12 mouse cellular contexts compared by ENCODE assay signal in the genomic region with DNA sequence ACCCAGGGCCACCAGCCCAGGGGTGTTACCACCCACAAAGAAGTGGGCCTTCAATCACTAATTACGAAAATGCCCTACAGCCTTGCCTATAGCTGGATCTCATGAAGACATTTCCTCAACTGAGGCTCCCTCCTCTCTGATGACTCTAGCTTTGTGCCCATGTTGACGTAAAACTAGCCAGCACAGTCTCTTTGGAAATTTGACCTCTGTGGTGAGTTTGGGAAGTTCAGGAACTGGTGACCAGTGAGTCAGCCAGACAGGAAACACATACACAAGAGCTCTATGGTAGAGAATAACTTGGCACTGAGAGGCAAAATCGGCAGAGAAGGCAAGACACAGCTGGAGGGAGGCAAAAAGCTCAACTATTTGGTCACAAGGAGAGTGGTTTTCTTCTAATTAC. TPM values are rescaled to one million over a fixed set of nuclear protein-coding genes. Genes with fewer than 3 reads are reported as not detected.
DNase-seq lines count a peak whose midpoint lies in the region; ATAC-seq lines count a peak whose summit lies in the region.
"Had no signal": no experiment of that assay in that cellular context is flagged by ENCODE, and none has a peak within 500 bp of the region (broad histone marks: within the 10 kb centered on the region; RNA-seq: fewer than 3 reads in every experiment).

No protein-coding gene starts in this region.

- WGBS in midbrain, embryonic 11.5 days = 75% methylated on average over 3 of the region's 3 CpGs
- WGBS in forebrain, embryonic 15.5 days = 88% methylated on average over 3 of the region's 3 CpGs

- DNase-seq in heart, adult 18-20 months = peak; percentile 45 to 62
- no peak for DNase-seq in heart, postnatal 10 days
- DNase-seq in 3134 (ENCODE audit: extremely low read depth, insufficient read length, low spot score) = peak; percentile 84
- peak; percentile 92 for DNase-seq in NIH3T3 (ENCODE audit: low read depth)
- DNase-seq in lung, postnatal 10 days = peak; percentile 25
- DNase-seq in left cerebral cortex, adult 8-10 months (ENCODE audit: low spot score in 2 of 2) = no peak
- DNase-seq in midbrain, embryonic 11.5 days (ENCODE audit: low spot score, missing footprints) = no peak
- DNase-seq: liver, embryonic 13.5 days; thymus, postnatal 25 days had no signal

- H3K27me3 ChIP-seq in midbrain, embryonic 11.5 days (ENCODE audit: control insufficient read depth, insufficient read depth, low read length) = no peaks in the 10 kb centered on the region
- H3K27me3 ChIP-seq in forebrain, embryonic 15.5 days = no peaks in the 10 kb centered on the region
- H3K27me3 ChIP-seq: CH12.LX; liver, embryonic 13.5 days; midbrain, embryonic 15.5 days had no signal

- H3K4me2 ChIP-seq in midbrain, embryonic 11.5 days = no peak overlapping the region
- H3K4me2 ChIP-seq in forebrain, embryonic 15.5 days (replicated peaks) = no peak overlapping the region
- H3K4me2 ChIP-seq: liver, embryonic 13.5 days; midbrain, embryonic 15.5 days had no signal

- H3K4me1 ChIP-seq in midbrain, embryonic 11.5 days (ENCODE audit: control insufficient read depth, insufficient read depth, low read length) = no peaks in the 10 kb centered on the region
- peaks cover 9% of the 10 kb centered on the region for H3K4me1 ChIP-seq in forebrain, embryonic 15.5 days
- H3K4me1 ChIP-seq: liver, embryonic 13.5 days had no signal

- no peaks in the 10 kb centered on the region for H3K9me3 ChIP-seq in midbrain, embryonic 11.5 days (ENCODE audit: control insufficient read depth, low read length)
- no peaks in the 10 kb centered on the region for H3K9me3 ChIP-seq in forebrain, embryonic 15.5 days
- H3K9me3 ChIP-seq: liver, embryonic 13.5 days; midbrain, embryonic 15.5 days had no signal

- no peak overlapping the region for H3K27ac ChIP-seq in midbrain, embryonic 11.5 days (ENCODE audit: low read depth, low read length)
- no peak overlapping the region for H3K27ac ChIP-seq in forebrain, embryonic 15.5 days (replicated peaks)
- H3K27ac ChIP-seq: liver, embryonic 13.5 days; midbrain, embryonic 15.5 days had no signal

- ATAC-seq in midbrain, embryonic 11.5 days (ENCODE audit: low FRiP score) = no peak
- ATAC-seq in forebrain, embryonic 15.5 days (replicated peaks) = no peak
- ATAC-seq: midbrain, embryonic 15.5 days had no signal

- H3K36me3 ChIP-seq in midbrain, embryonic 11.5 days (ENCODE audit: control insufficient read depth, insufficient read depth, low read length) = no peaks in the 10 kb centered on the region
- H3K36me3 ChIP-seq in forebrain, embryonic 15.5 days = no peaks in the 10 kb centered on the region
- H3K36me3 ChIP-seq: liver, embryonic 13.5 days; midbrain, embryonic 15.5 days had no signal

- no peak overlapping the region for H3K9ac ChIP-seq in midbrain, embryonic 11.5 days (ENCODE audit: low read length)
- H3K9ac ChIP-seq in forebrain, embryonic 15.5 days (replicated peaks) = no peak overlapping the region
- H3K9ac ChIP-seq: liver, embryonic 13.5 days; midbrain, embryonic 15.5 days had no signal

- no peak overlapping the region for H3K4me3 ChIP-seq in midbrain, embryonic 11.5 days (ENCODE audit: low read depth, low read length)
- no peak overlapping the region for H3K4me3 ChIP-seq in forebrain, embryonic 15.5 days
- H3K4me3 ChIP-seq: liver, embryonic 13.5 days; midbrain, embryonic 15.5 days had no signal

- intact Hi-C loops in heart, postnatal 10 days (cut with DNase I) = no loop called here

RNA-seq across cellular contexts. Expression of a gene that starts 15.1 kb away (rescaled TPM):
- 10 to 100 TPM; 14.8 to 20.9 TPM for total RNA-seq in heart, adult 18-20 months (2021)
- total RNA-seq in heart, postnatal 10 days (2021) = 10 to 100 TPM; 13.9 to 14.5 TPM
- 10 to 100 TPM; 52.4 to 61.8 (median 54.5) TPM for total RNA-seq in left cerebral cortex, adult 8-10 months (2022)
- 1.9 and 2.1 TPM in 2 replicates for polyA plus RNA-seq in midbrain, embryonic 11.5 days (2014; fragmentation: Nextera tagmentation; extraction: Ambion mirVana)
- 11.7 and 13.7 TPM in 2 replicates for polyA plus RNA-seq in forebrain, embryonic 15.5 days (2015; fragmentation: Nextera tagmentation; extraction: Ambion mirVana)

Comparison
In these comparisons a context has a peak if more than half of its experiments do, and no peak if none do; other contexts are left out.
1. DNase-seq: peak in heart, adult 18-20 months (2 of 2), 3134 (single experiment), NIH3T3 (single experiment) and lung, postnatal 10 days (single experiment); none in heart, postnatal 10 days (0 of 2), left cerebral cortex, adult 8-10 months (0 of 2) and midbrain, embryonic 11.5 days (single experiment).